Mouse (Mus musculus) limb, embryonic 14.5 days (tissue): Measurements from ENCODE around the gene Cptp. TPM values are rescaled to one million over a fixed set of nuclear protein-coding genes. Genes with fewer than 3 reads are reported as not detected.
A peak's percentile ranks its signal among the peaks of the same experiment; 100 is the strongest.

ENCODE experiments used
- ATAC-seq: fragments of 200-750 bp; cut with Nextera tagmentation; 2 replicates; pipeline ENCODE4 v1.8.0; 2017; ENCODE audit warnings: low read depth, moderate number of reproducible peaks, moderate TSS enrichment; ENCODE audit not compliant: low FRiP score
- DNase-seq: peaks from one replicate; pipeline ENCODE4 v3.0.0-alpha.2; 2015; ENCODE audit warnings: low spot score
- H3K27ac ChIP-seq: fragments of 300-500 bp; sonication (generic); replicated peaks from 2 replicates; pipeline ENCODE4 v1.5.1; 2014; ENCODE audit warnings: low read depth, mild to moderate bottlenecking, low read length, moderate library complexity, mixed read lengths
- H3K27me3 ChIP-seq: fragments of 300-500 bp; sonication (generic); 2 replicates; pipeline ENCODE4 v1.6.1; 2014; ENCODE audit warnings: low read length, mixed read lengths; ENCODE audit not compliant: control insufficient read depth, insufficient read depth
- H3K36me3 ChIP-seq: fragments of 300-500 bp; sonication (generic); 2 replicates; pipeline ENCODE4 v1.6.1; 2014; ENCODE audit warnings: mild to moderate bottlenecking, low read length, moderate library complexity, mixed read lengths; ENCODE audit not compliant: control insufficient read depth, insufficient read depth
- H3K4me1 ChIP-seq: fragments of 300-500 bp; sonication (generic); 2 replicates; pipeline ENCODE4 v1.6.1; 2014; ENCODE audit warnings: antibody characterized with exemption, low read length, mixed read lengths; ENCODE audit not compliant: control insufficient read depth, insufficient read depth
- H3K4me2 ChIP-seq: fragments of 300-500 bp; sonication (generic); replicated peaks from 2 replicates; pipeline ENCODE4 v1.6.1; 2014; ENCODE audit warnings: low read depth, mild to moderate bottlenecking, low read length, moderate library complexity; ENCODE audit not compliant: severe bottlenecking
- H3K4me3 ChIP-seq: fragments of 300-500 bp; sonication (generic); replicated peaks from 2 replicates; pipeline ENCODE4 v1.5.1; 2014; ENCODE audit warnings: low read length
- H3K9ac ChIP-seq: fragments of 300-500 bp; sonication (generic); 2 replicates; pipeline ENCODE4 v1.6.1; 2014; ENCODE audit warnings: mild to moderate bottlenecking, low read depth, low read length, moderate library complexity; ENCODE audit not compliant: severe bottlenecking
- H3K9me3 ChIP-seq: fragments of 300-500 bp; sonication (generic); 2 replicates; pipeline ENCODE4 v1.6.1; 2016; ENCODE audit warnings: low read length; ENCODE audit not compliant: control insufficient read depth
- POLR2A ChIP-seq: fragments of 200-500 bp; IDR thresholded peaks from 2 replicates; pipeline ENCODE4 v1.8.0; 2012; ENCODE audit warnings: inconsistent platforms, mild to moderate bottlenecking, moderate library complexity, borderline replicate concordance; ENCODE audit not compliant: insufficient read depth, insufficient read length; ENCODE audit errors: extremely low read depth
- WGBS: fragments of 180-500 bp; shearing (Covaris S2); extraction: QIAGEN DNeasy Blood & Tissue Kit; methylation state at CpG from one replicate; pipeline ENCODE4 v1.1.7; 2014; 5-methylcytosine and 5-hydroxymethylcytosine counted together
- polyA plus RNA-seq, 2 experiments: library from polyadenylated mRNA; depleted of rRNA in 1 of 2; stranded (reverse) in 1 of 2; unstranded in 1 of 2; fragments of >200 nt; fragmentation: Nextera tagmentation in 1 of 2; extraction: Ambion mirVana in 1 of 2; gene quantifications; 2 replicates each; pipeline versions ENCODE4 v1.2.1 to v1.2.3; 2012 to 2014

The Cptp gene
- polyA plus RNA-seq, 2 experiments: 15.0 to 19.2 TPM

DNA sequence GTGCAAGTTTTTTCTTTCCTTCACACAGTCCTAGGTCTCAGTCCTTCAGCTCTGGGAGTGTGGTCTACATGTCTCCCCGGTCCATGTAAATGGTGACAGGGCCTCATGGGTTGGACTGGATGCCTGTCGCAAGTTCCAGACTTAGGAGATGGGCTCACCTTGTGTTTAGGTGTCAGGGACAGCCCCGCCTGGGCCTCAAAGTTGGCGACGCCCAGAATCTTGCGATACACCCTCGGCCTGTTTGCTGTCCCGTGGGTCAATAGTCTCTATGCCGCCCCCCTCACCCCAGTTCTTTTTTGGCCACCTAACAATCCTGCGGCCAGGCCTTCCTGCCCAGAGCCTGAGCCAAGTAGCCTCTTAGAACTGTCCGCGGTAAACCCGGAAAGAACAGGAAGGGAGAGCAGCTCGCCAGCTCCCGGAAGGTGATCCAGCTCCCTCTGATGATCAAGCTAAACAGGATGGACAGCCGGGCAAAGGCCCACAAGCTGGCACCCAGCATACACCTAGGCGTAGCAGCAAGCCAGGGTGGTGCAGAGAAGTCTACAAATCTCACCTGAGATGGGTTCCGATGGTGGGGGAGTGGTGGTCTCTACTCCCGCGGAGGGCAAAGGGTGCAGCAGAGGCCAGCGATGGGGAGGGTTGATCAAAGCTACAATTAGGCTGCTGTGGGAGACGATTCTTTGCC, 484 bp downstream of the Cptp start:
- Histone ChIP-seq H3K4me2 (peak overlapping the region; percentile 91), H3K4me1 (peaks cover 11% of the 10 kb centered on the region), H3K4me3 (peak overlapping the region; percentile 79), H3K27me3 (no peaks in the 10 kb centered on the region), H3K9ac (peak overlapping the region; percentile 67), H3K27ac (no peak overlapping the region), H3K9me3 (no peaks in the 10 kb centered on the region), H3K36me3 (peaks cover 40% of the 10 kb centered on the region)
- peak; percentile 21; the same call in 1 of the 2 replicates for ATAC-seq
- no peak for TF ChIP-seq POLR2A
- 10% methylated on average over 20 of the region's 22 CpGs for WGBS
- DNase-seq: no peak

DNA sequence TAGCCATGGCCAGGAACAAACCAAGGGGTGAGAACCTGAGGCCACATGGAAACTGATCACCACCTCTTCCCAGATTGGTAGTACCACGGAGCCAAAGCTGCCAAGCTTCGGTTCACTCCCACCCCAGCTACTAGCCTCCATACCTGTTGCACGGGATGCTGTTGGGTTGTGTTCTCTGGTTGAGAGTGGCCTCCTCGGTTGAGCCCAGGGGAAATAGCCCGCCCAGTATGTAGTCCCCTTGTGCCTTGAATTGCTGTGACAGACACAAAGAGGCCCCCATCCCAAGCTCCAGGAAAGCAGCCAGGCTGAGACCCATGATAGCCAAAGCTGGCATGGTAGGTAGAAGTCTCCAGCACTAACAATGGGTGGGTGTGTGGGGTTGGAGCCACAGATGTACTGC, 6.2 kb downstream of the Cptp start, which contains the start of gene Tas1r3:
TSS of gene Tas1r3 (minus strand) at position 362 of the 400 bp plus-strand sequence.
- H3K4me2 ChIP-seq: no peak within 1 kb of the TSS
- H3K9me3 ChIP-seq: no peaks in the 10 kb centered on the region
- H3K36me3 ChIP-seq: peaks cover 44% of the 10 kb centered on the region

GRCm38 (mm10) chr4:155861787-155862186, 7.5 kb downstream of the Cptp start:
- no peak overlapping the region for H3K4me3 ChIP-seq
- H3K36me3 ChIP-seq: peaks cover 53% of the 10 kb centered on the region
- DNase-seq: no peak
- no peaks in the 10 kb centered on the region for H3K4me1 ChIP-seq
- no peaks in the 10 kb centered on the region for H3K27me3 ChIP-seq
- H3K9me3 ChIP-seq: no peaks in the 10 kb centered on the region
- no peak overlapping the region for H3K4me2 ChIP-seq
- H3K27ac ChIP-seq: no peak overlapping the region
- H3K9ac ChIP-seq: no peak overlapping the region
- TF ChIP-seq POLR2A: no peak
- no peak for ATAC-seq
- WGBS: 86% methylated on average over 7 of the region's 7 CpGs

More for the DNA sequence above, 6.2 kb downstream of the Cptp start, which contains the start of gene Tas1r3:
- H3K27me3 ChIP-seq: no peaks in the 10 kb centered on the region
- DNase-seq (no peak), ATAC-seq (no peak)
- no peak for TF ChIP-seq POLR2A
- no peaks in the 10 kb centered on the region for H3K4me1 ChIP-seq
- H3K9ac ChIP-seq: no peak within 1 kb of the TSS
- WGBS: 86% methylated on average over 5 of the region's 5 CpGs
- no peak within 1 kb of the TSS for H3K27ac ChIP-seq
- H3K4me3 ChIP-seq: no peak within 1 kb of the TSS

DNA sequence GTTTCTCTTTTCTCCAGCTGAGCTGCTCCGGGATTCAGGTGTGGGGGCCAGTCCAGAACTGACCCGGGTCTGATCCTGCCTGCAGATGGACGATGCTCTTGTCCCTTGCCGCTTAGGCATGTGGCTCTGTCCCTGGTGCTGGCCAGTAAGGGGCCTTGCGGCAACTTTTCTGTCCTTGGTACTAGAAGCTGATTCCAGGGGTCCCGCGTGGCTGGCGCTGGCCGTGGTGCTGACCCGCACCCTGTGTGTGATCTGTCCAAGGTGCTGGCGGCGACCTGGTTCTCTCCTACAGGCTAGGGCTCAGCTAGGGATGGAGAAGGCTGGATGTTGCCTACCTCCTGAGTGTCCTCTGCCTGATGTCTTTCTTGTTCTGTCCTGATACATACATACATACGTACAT, 9.9 kb downstream of the Cptp start:
- no peak overlapping the region for H3K4me3 ChIP-seq
- H3K9me3 ChIP-seq: no peaks in the 10 kb centered on the region
- TF ChIP-seq POLR2A: no peak
- H3K36me3 ChIP-seq: peaks cover 47% of the 10 kb centered on the region
- H3K4me1 ChIP-seq: no peaks in the 10 kb centered on the region
- no peak overlapping the region for H3K27ac ChIP-seq
- no peaks in the 10 kb centered on the region for H3K27me3 ChIP-seq
- WGBS: 14% methylated on average over 13 of the region's 13 CpGs
- peak; percentile 75 for DNase-seq
- H3K4me2 ChIP-seq: no peak overlapping the region
- no peak overlapping the region for H3K9ac ChIP-seq
- peak; percentile 32; the same call in 1 of the 2 replicates for ATAC-seq

- no peaks in the 10 kb centered on the region for H3K27me3 ChIP-seq
- H3K36me3 ChIP-seq: peaks cover 53% of the 10 kb centered on the region
- no peak overlapping the region for H3K4me3 ChIP-seq
- no peak overlapping the region for H3K27ac ChIP-seq
- no peak overlapping the region for H3K9ac ChIP-seq
- no peak for TF ChIP-seq POLR2A
- no peaks in the 10 kb centered on the region for H3K9me3 ChIP-seq
- no peaks in the 10 kb centered on the region for H3K4me1 ChIP-seq
- ATAC-seq: no peak
- 82% methylated on average over 3 of the region's 3 CpGs for WGBS
- no peak for DNase-seq
- H3K4me2 ChIP-seq: no peak overlapping the region
These were observed 12.4 kb downstream of the Cptp start for GRCm38 (mm10) chr4:155856881-155857280.
